Mouse (Mus musculus): ENCODE data around the gene Ckb. TPM values are rescaled to one million over a fixed set of nuclear protein-coding genes. Genes with fewer than 3 reads are reported as not detected.

Ckb gene
- polyA plus RNA-seq, 1 experiment from 2014 or later = 765 TPM

DNA sequence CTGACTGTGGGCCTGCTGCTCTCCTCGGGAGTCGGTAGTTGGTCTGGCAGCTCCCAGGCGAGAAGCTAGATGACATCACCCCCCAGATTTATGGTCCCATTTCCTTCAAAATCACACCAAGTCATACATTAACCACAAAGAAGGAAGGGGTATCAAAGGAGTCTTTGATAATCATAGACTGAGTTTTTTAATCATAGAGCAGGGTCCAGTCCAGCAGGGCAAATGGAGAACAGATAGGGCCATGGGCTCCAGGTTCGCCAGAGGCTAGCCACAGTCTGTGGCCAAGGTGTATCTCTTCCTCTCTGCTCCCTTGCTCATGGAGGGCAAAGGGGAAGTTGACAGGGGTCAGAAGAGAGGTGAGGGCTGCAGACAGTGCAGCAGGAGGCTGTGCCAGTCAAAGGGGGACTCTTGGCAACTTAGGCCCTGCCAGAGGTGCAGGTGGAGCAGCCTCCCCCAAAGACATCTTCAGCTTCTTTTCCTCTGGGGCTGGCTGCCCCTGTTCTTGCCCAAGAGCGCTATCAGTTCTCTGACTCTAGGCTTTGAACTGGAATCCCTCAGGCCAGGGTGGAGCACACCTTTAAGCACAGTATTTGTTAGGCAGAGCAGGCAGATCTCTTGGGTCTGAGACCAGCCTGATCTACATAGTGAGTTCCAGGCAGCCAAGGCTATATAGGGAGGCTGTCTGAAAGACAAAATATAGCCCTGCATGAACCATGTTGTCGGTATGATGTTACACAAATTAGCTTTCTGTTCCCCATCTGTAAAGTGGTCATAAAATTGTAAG, 3.9 kb upstream of the Ckb start:
- peaks cover 57% of the 10 kb centered on the region for H3K4me1 ChIP-seq (replicated peaks)
- ATAC-seq = peak; percentile 60
- 0 out of 2 replicates have a peak, but pooled peaks cover 12% of the 10 kb centered on the region for H3K27me3 ChIP-seq (replicated peaks)
- H3K27ac ChIP-seq = peak overlapping the region; percentile 97
- no peaks in the 10 kb centered on the region for H3K9me3 ChIP-seq
- WGBS = 55% methylated on average over 6 of the region's 6 CpGs
- no peaks in the 10 kb centered on the region; the same call in 1 of the 2 replicates for H3K36me3 ChIP-seq
- H3K9ac ChIP-seq = no peak overlapping the region
- H3K4me2 ChIP-seq (replicated peaks) = 0 out of 2 replicates have a peak overlapping the region, but pooled peaks have one; percentile 12
- no peak overlapping the region for H3K4me3 ChIP-seq (replicated peaks)

DNA sequence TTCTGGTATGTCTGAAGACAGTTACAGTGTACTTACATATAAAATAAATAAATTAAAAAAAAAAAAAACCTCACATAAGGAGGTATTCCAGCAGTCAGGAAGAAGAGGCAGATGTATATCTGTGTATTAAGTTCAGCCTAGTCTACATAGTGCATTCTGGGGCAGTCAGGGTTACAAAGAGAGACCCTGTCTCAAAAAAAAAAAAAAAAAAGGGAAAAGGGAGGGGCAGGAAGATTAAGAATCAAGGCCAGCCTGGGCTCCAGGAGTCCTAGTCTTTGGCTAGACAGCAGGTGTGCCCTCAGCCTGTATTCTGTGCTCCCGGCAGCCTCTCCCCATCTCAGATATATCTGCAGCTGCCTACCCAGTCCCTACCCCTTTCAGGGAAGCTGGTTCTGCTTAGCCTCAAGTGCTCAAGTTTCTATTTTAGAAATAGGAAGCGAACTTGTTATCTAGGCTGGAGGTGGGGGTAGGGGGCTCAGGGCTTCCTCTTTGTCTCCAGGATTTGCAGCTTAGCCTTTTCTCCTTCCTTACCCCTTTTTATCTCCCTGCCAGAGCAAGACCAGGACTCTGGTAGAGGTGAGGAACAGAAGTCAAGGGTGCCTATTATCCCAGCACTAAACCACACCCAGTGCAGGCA, 2.8 kb upstream of the Ckb start:
- WGBS = 48% methylated on average over 2 of the region's 2 CpGs
- 0 out of 2 replicates have a peak overlapping the region, but pooled peaks have one; percentile 12 for H3K4me2 ChIP-seq (replicated peaks)
- H3K4me3 ChIP-seq (replicated peaks) = no peak overlapping the region
- H3K27me3 ChIP-seq (replicated peaks) = 0 out of 2 replicates have a peak, but pooled peaks cover 12% of the 10 kb centered on the region
- no peaks in the 10 kb centered on the region for H3K36me3 ChIP-seq
- H3K4me1 ChIP-seq (replicated peaks) = peaks cover 62% of the 10 kb centered on the region
- ATAC-seq = peak; percentile 7; the same call in 1 of the 2 replicates
- H3K9ac ChIP-seq = no peak overlapping the region
- H3K9me3 ChIP-seq = no peaks in the 10 kb centered on the region
- H3K27ac ChIP-seq = peak overlapping the region; percentile 81

DNA sequence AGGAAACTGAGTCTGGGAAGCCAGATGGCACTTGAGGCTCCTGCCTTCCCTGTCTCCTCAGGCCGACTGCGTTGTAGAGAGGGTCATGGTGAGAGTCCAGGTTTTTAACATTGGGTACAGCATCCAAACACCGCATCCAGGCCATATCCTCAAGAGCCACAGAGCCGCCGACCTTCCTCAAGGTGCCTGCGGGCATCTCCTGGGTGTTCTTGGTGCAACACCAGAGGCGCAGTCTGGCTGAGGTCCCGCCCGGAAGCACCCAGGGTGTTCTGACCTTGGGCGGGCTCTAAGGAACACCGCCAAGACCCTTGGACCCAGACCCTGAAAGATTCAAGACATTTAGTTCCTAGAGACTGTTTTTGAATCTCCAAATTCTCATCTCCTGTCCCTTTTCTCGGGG, 443 bp upstream of the Ckb start:
- Histone ChIP-seq H3K27me3 (replicated peaks) (0 out of 2 replicates have a peak, but pooled peaks cover 12% of the 10 kb centered on the region), H3K36me3 (no peaks in the 10 kb centered on the region), H3K9ac (peak overlapping the region; percentile 73; the same call in 1 of the 2 replicates), H3K4me1 (replicated peaks) (peaks cover 65% of the 10 kb centered on the region), H3K4me3 (replicated peaks) (peak overlapping the region; percentile 70), H3K27ac (no peak overlapping the region), H3K4me2 (replicated peaks) (peak overlapping the region; percentile 98), H3K9me3 (no peaks in the 10 kb centered on the region)
- no peak for ATAC-seq
- 12% methylated on average over 12 of the region's 12 CpGs for WGBS

DNA sequence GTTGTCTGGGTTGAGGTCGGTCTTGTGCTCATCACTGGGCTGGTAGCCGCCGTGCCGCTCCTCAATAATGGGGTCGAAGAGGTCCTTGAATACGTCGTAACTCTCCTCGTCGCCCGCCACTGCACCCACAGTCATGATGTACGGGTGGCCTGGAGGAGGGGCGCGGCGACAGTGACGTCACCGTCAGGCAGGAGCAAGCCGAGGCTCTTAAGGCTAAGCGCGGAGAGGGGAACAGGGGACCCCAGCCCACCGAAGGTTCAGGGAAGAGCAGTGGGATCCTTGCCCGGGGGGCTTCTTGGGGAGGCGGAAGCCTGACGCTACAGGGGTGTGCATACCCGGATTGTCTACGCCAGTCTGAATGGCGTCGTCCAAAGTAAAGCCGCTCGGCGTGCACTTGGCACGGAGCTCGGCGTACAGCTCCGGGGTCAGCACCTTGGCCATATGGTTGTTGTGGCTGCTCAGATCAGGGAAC, 671 bp downstream of the Ckb start:
- H3K9me3 ChIP-seq = no peaks in the 10 kb centered on the region
- peaks cover 53% of the 10 kb centered on the region for H3K4me1 ChIP-seq (replicated peaks)
- peak overlapping the region; percentile 98 for H3K4me2 ChIP-seq (replicated peaks)
- WGBS = under 1% methylated on average over 34 of the region's 34 CpGs
- H3K36me3 ChIP-seq = no peaks in the 10 kb centered on the region
- H3K4me3 ChIP-seq (replicated peaks) = peak overlapping the region; percentile 70
- H3K9ac ChIP-seq = peak overlapping the region; percentile 73
- H3K27ac ChIP-seq = peak overlapping the region; percentile 67
- 0 out of 2 replicates have a peak, but pooled peaks cover 12% of the 10 kb centered on the region for H3K27me3 ChIP-seq (replicated peaks)
- peak; percentile 3; the same call in 1 of the 2 replicates for ATAC-seq

DNA sequence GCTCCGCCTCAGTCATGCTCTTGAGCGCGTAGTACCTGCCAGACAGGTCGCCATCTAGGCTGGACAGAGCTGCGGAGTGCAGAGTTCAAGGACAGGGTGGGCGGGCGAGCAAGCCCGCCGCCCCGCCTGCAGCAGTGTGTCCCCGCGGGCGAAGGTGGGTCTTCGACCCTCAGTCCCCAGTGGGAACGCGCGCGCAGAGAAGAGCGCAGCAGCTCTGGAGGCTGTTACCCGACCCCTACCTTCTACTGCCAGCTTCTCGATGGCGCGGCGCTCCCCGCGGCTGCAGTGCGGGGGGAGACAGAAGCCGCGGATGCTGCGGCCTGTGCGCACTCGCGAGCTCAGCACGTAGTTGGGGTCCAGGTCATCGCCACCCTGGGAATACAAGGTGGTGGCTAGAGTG, 1.2 kb downstream of the Ckb start:
- H3K4me2 ChIP-seq (replicated peaks) = peak overlapping the region; percentile 98
- 0 out of 2 replicates have a peak, but pooled peaks have one; percentile 1 for ATAC-seq
- H3K9me3 ChIP-seq = no peaks in the 10 kb centered on the region
- no peaks in the 10 kb centered on the region for H3K36me3 ChIP-seq
- WGBS = 2% methylated on average over 35 of the region's 35 CpGs
- 0 out of 2 replicates have a peak, but pooled peaks cover 12% of the 10 kb centered on the region for H3K27me3 ChIP-seq (replicated peaks)
- H3K9ac ChIP-seq = peak overlapping the region; percentile 73
- H3K27ac ChIP-seq = peak overlapping the region; percentile 63
- peaks cover 50% of the 10 kb centered on the region for H3K4me1 ChIP-seq (replicated peaks)
- peak overlapping the region; percentile 70 for H3K4me3 ChIP-seq (replicated peaks)

DNA sequence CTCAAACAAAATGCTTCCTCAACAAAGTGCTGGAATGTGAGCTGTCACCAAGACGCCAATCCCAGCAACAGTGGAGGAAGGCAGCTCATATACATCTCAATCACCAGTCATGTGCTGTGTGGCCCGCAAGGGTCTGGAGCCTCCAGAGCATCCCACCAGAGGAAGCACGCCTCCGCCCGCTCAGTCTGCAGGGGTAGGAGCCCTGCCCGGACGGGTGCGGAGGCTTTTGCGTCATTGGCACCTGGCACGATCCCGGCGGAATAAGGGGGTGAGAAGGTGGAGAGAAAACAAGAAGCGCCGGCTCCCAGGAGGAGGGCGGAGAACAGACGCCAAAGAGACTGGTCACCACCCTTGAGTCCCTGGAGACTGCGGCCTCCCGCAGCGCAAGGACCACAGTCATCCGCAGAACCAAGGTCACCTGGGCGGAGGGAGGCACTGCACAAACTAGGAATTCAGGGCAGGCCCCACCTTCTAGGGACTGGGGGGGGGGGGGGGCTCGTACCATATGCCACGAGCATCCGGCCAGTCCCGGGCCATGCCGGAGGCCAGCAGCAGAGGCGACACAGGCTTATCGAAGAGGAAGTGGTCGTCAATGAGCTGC, 1.7 kb downstream of the Ckb start:
- peak overlapping the region; percentile 73 for H3K9ac ChIP-seq
- peak overlapping the region; percentile 70 for H3K4me3 ChIP-seq (replicated peaks)
- no peaks in the 10 kb centered on the region for H3K36me3 ChIP-seq
- 17% methylated on average over 29 of the region's 29 CpGs for WGBS
- no peaks in the 10 kb centered on the region for H3K9me3 ChIP-seq
- ATAC-seq = 0 out of 2 replicates have a peak, but pooled peaks have one; percentile 1
- H3K4me2 ChIP-seq (replicated peaks) = peak overlapping the region; percentile 98
- H3K4me1 ChIP-seq (replicated peaks) = peaks cover 48% of the 10 kb centered on the region
- H3K27me3 ChIP-seq (replicated peaks) = 0 out of 2 replicates have a peak, but pooled peaks cover 12% of the 10 kb centered on the region
- no peak overlapping the region for H3K27ac ChIP-seq

DNA sequence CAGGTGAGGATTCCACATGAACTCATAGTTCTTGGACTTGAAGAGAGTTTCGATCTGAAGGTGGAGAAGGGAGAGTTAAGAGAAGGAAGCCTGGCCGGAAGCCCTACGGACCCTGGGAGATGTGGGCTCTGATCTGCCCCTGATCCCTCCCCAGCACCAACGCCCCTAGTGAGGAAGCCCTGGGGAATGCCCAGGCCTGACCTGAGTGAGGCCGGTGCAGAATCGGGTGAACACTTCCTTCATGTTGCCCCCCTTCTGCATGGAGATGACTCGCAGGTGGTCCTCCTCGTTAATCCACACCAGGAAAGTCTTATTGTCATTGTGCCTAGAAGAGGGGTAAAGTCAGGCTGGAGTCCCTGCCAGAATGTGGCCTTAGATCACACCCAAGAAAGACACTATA, 2.2 kb downstream of the Ckb start:
- H3K4me2 ChIP-seq (replicated peaks) = peak overlapping the region; percentile 98
- 56% methylated on average over 8 of the region's 8 CpGs for WGBS
- no peaks in the 10 kb centered on the region for H3K36me3 ChIP-seq
- no peaks in the 10 kb centered on the region for H3K9me3 ChIP-seq
- peaks cover 43% of the 10 kb centered on the region for H3K4me1 ChIP-seq (replicated peaks)
- peak overlapping the region; percentile 73 for H3K9ac ChIP-seq
- ATAC-seq = no peak
- H3K27me3 ChIP-seq (replicated peaks) = 0 out of 2 replicates have a peak, but pooled peaks cover 12% of the 10 kb centered on the region
- no peak overlapping the region for H3K27ac ChIP-seq
- H3K4me3 ChIP-seq (replicated peaks) = peak overlapping the region; percentile 70

DNA sequence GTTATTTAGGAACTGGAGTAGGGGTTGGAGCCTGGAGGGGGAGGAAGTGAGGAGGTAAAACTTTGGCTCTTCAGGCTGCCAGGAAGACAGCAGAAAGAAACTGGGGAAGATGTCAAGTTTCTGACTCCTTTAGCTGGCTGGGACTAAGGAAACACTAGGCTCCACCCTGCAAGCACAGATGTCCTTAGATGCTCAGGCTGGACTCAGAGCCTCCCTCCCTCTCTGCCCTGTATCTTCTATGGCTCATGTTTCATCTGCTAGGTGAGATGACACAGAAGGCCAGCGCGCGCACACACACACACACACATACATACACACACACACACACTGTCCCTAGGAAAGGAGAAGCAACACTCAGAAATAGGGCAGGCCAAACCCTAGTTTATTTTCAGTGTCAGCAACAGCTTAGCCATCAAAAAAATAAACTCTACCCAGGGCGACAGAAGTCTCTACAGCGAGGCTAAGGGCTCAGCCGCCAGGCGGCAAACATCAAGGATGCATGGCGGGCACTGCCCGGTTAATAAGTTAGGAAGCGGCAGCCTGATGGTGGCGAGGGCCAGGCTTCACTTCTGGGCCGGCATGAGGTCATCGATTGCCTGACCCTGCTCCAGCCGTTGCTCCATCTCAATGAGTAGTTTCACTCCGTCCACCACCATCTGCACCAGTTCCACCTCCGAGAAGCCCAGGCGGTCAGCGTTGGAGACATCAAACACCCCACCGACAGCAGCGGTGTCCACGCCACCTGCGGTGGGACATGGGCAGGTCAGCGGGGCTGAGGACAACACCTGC, 2.9 kb downstream of the Ckb start:
- Histone ChIP-seq H3K9me3 (no peaks in the 10 kb centered on the region), H3K27me3 (replicated peaks) (0 out of 2 replicates have a peak, but pooled peaks cover 12% of the 10 kb centered on the region), H3K27ac (peak overlapping the region; percentile 88), H3K4me3 (replicated peaks) (peak overlapping the region; percentile 70), H3K4me1 (replicated peaks) (peaks cover 46% of the 10 kb centered on the region), H3K4me2 (replicated peaks) (peak overlapping the region; percentile 98), H3K9ac (peak overlapping the region; percentile 36; the same call in 1 of the 2 replicates), H3K36me3 (no peaks in the 10 kb centered on the region)
- 0 out of 2 replicates have a peak, but pooled peaks have one; percentile 1 for ATAC-seq
- 65% methylated on average over 22 of the region's 23 CpGs for WGBS

DNA sequence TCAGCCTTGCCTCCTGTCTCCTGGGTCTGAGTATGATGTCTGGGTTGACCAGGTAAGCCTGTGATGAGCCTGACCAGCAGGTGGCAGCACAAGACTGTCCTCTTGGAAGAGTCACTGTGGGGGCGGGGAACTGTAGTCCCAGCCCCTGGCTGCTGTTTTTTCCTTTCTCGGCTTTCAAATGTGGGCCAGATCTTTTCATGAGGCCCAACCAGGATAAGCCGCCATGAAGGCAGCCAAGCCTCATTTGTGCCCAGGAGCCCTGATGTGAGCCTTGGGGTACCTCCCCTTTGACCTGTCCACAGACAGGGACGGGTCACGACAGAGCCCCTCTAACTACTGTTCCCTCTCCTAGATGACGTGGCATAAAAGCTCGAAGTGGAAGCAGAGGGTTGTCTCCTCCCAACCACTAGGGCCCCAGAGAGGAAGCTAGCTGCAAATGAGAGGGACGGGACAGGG, 3.7 kb downstream of the Ckb start:
- 7% methylated on average over 8 of the region's 8 CpGs for WGBS
- peak overlapping the region; percentile 36; the same call in 1 of the 2 replicates for H3K9ac ChIP-seq

DNA sequence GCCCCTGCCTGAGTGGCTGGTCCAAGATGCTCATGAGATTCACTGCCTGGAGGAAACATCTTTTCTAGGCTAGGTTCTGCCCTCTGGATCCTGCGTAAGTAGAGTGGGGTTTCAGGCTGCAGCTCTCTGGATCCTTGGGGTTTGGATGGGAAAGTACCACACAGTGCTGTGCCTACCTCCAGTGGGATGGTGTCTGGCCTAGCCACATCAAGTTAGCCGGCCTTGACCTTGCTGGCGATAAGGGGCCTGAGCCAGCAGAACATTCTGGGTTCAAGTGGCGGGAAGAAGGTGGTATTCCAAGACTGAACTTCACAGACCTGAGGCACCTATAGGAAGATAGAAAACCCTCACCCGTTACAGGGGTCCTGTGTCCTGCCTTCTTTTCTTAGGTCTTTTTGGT, 4.7 kb downstream of the Ckb start:
- peaks cover 49% of the 10 kb centered on the region for H3K4me1 ChIP-seq (replicated peaks)
- ATAC-seq = no peak
- H3K27ac ChIP-seq = 0 out of 2 replicates have a peak overlapping the region, but pooled peaks have one; percentile 14
- H3K9me3 ChIP-seq = no peaks in the 10 kb centered on the region
- H3K36me3 ChIP-seq = no peaks in the 10 kb centered on the region
- 85% methylated on average over 5 of the region's 5 CpGs for WGBS
- H3K27me3 ChIP-seq (replicated peaks) = no peaks in the 10 kb centered on the region
- H3K4me2 ChIP-seq (replicated peaks) = no peak overlapping the region
- no peak overlapping the region for H3K9ac ChIP-seq
- H3K4me3 ChIP-seq (replicated peaks) = no peak overlapping the region

More for the DNA sequence above, 3.7 kb downstream of the Ckb start:
- Histone ChIP-seq H3K4me1 (replicated peaks) (peaks cover 53% of the 10 kb centered on the region), H3K27me3 (replicated peaks) (0 out of 2 replicates have a peak, but pooled peaks cover 8% of the 10 kb centered on the region), H3K4me3 (replicated peaks) (peak overlapping the region; percentile 70; the same call in 1 of the 2 replicates), H3K4me2 (replicated peaks) (peak overlapping the region; percentile 98), H3K36me3 (no peaks in the 10 kb centered on the region), H3K27ac (peak overlapping the region; percentile 88), H3K9me3 (no peaks in the 10 kb centered on the region)
- ATAC-seq = peak; percentile 64

DNA sequence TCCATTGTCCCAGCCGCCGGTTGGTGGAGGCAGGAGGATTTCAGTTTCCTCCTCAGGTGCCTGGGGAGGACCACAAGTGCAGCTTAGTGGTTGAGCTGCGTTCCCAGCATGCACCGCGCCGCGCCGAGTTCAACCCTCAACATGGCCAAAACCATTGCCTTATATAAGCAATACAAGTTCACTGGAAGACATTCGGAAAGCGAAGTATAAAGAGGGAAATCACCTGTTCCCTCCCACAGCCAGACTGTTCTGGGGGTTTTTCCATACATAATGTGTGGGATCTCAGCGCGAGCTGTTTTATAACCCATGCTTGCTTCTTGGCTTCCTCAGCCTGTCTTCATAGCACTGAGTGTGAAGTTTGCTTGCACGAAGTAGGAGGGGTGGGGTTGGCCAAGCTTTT, 5.8 kb downstream of the Ckb start:
- Histone ChIP-seq H3K4me2 (replicated peaks) (no peak overlapping the region), H3K9ac (no peak overlapping the region), H3K27ac (no peak overlapping the region; the same call in 1 of the 2 replicates), H3K9me3 (no peaks in the 10 kb centered on the region), H3K27me3 (replicated peaks) (no peaks in the 10 kb centered on the region), H3K4me3 (replicated peaks) (no peak overlapping the region), H3K4me1 (replicated peaks) (peaks cover 45% of the 10 kb centered on the region), H3K36me3 (no peaks in the 10 kb centered on the region)
- WGBS = 75% methylated on average over 13 of the region's 13 CpGs
- no peak for ATAC-seq
